In the genomic region with DNA sequence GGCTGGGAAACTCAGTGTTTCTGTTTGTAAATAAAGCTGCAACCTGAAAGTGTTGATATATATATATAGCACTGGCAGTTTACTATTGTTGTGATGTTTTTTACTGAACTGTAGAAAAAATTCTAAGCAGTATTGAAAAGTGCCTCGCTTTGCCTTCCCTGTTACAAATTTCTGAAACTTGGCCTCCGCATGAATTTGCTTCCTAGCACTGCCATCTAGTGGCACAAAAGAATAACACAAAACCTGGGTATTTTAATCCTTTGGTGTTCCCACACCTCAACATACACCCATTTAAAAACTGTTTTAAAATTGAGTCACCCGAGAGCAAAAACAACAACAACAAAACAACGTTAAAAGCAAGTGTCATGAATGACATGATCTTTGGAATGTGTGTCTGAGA, we compare ENCODE assay signal across 9 mouse cellular contexts. TPM values are rescaled to one million over a fixed set of nuclear protein-coding genes. Genes with fewer than 3 reads are reported as not detected.
DNase-seq lines count a peak whose midpoint lies in the region; ATAC-seq and TF ChIP-seq lines count a peak whose summit lies in the region.
"Had no signal": no experiment of that assay in that cellular context is flagged by ENCODE, and none has a peak within 500 bp of the region (broad histone marks: within the 10 kb centered on the region; RNA-seq: fewer than 3 reads in every experiment).

No protein-coding gene starts in this region.

- no peak overlapping the region for H3K27ac ChIP-seq in heart, embryonic 12.5 days (ENCODE audit: poor library complexity, severe bottlenecking)
- H3K27ac ChIP-seq in midbrain, postnatal 0 days (ENCODE audit: low read depth, low read length) = no peak overlapping the region
- no peak overlapping the region for H3K27ac ChIP-seq in midbrain, embryonic 16.5 days (ENCODE audit: low read length)
- H3K27ac ChIP-seq: neural tube, embryonic 12.5 days had no signal

- no peaks in the 10 kb centered on the region for H3K9me3 ChIP-seq in heart, embryonic 12.5 days (replicated peaks)
- no peaks in the 10 kb centered on the region for H3K9me3 ChIP-seq in midbrain, postnatal 0 days (ENCODE audit: low read length)
- H3K9me3 ChIP-seq in midbrain, embryonic 16.5 days (replicated peaks; ENCODE audit: control insufficient read depth, low read length, poor library complexity, severe bottlenecking) = no peaks in the 10 kb centered on the region
- H3K9me3 ChIP-seq: neural tube, embryonic 12.5 days had no signal

- peak; percentile 88 for TF ChIP-seq CTCF in midbrain, postnatal 0 days (IDR thresholded peaks at IDR 0.05)

- peaks cover 64% of the 10 kb centered on the region for H3K27me3 ChIP-seq in heart, embryonic 12.5 days (replicated peaks)
- no peaks in the 10 kb centered on the region for H3K27me3 ChIP-seq in midbrain, postnatal 0 days (ENCODE audit: insufficient read depth, low read length)
- H3K27me3 ChIP-seq in midbrain, embryonic 16.5 days (ENCODE audit: control insufficient read depth, insufficient read depth, low read depth, low read length) = no peaks in the 10 kb centered on the region
- H3K27me3 ChIP-seq: neural tube, embryonic 12.5 days had no signal

- ATAC-seq in heart, embryonic 12.5 days (ENCODE audit: insufficient number of reproducible peaks, low FRiP score) = no peak
- ATAC-seq in midbrain, postnatal 0 days (ENCODE audit: low FRiP score) = no peak
- ATAC-seq in midbrain, embryonic 16.5 days = no peak
- ATAC-seq in monocyte, adult 5-6 weeks (replicated peaks; ENCODE audit: insufficient number of reproducible peaks, low FRiP score, low TSS enrichment, poor library complexity, severe bottlenecking) = no peak

- 5% methylated on average over 4 of the region's 4 CpGs for WGBS in heart, embryonic 12.5 days
- 5% methylated on average over 4 of the region's 4 CpGs for WGBS in midbrain, postnatal 0 days
- WGBS in midbrain, embryonic 16.5 days = 3% methylated on average over 4 of the region's 4 CpGs

- H3K4me3 ChIP-seq in heart, embryonic 12.5 days = no peak overlapping the region
- no peak overlapping the region for H3K4me3 ChIP-seq in midbrain, postnatal 0 days (ENCODE audit: low read depth, low read length)
- no peak overlapping the region for H3K4me3 ChIP-seq in midbrain, embryonic 16.5 days (ENCODE audit: low read depth, low read length)
- H3K4me3 ChIP-seq: neural tube, embryonic 12.5 days had no signal

- peak; percentile 37 to 61 for DNase-seq in heart, adult 18-20 months
- DNase-seq in midbrain, postnatal 0 days (ENCODE audit: low spot score) = peak; percentile 74
- peak; percentile 42 for DNase-seq in brain, embryonic 18.5 days (ENCODE audit: low read depth, low spot score)
- DNase-seq in induced T-regulatory cell, adult 2 months (ENCODE audit: low read depth) = peak; percentile 46
- DNase-seq in right cerebral cortex, postnatal 4 days = no peak

- H3K4me1 ChIP-seq in heart, embryonic 12.5 days (replicated peaks) = no peaks in the 10 kb centered on the region
- no peaks in the 10 kb centered on the region for H3K4me1 ChIP-seq in midbrain, postnatal 0 days (ENCODE audit: insufficient read depth, low read length)
- H3K4me1 ChIP-seq in midbrain, embryonic 16.5 days (ENCODE audit: control insufficient read depth, insufficient read depth, low read length) = no peaks in the 10 kb centered on the region
- H3K4me1 ChIP-seq: neural tube, embryonic 12.5 days had no signal

- H3K4me2 ChIP-seq in heart, embryonic 12.5 days = no peak overlapping the region
- H3K4me2 ChIP-seq in midbrain, postnatal 0 days (ENCODE audit: low read depth, low read length, poor library complexity, severe bottlenecking) = no peak overlapping the region
- H3K4me2 ChIP-seq in midbrain, embryonic 16.5 days (ENCODE audit: low read length) = no peak overlapping the region
- H3K4me2 ChIP-seq: neural tube, embryonic 12.5 days had no signal

- no peak overlapping the region for H3K9ac ChIP-seq in heart, embryonic 12.5 days
- no peak overlapping the region for H3K9ac ChIP-seq in midbrain, postnatal 0 days (replicated peaks; ENCODE audit: low read length, poor library complexity, severe bottlenecking)
- no peak overlapping the region for H3K9ac ChIP-seq in midbrain, embryonic 16.5 days (ENCODE audit: low read depth, low read length)
- H3K9ac ChIP-seq: neural tube, embryonic 12.5 days had no signal

- H3K36me3 ChIP-seq in heart, embryonic 12.5 days = no peaks in the 10 kb centered on the region
- peaks cover 13% of the 10 kb centered on the region for H3K36me3 ChIP-seq in midbrain, postnatal 0 days (ENCODE audit: insufficient read depth, low read length)
- no peaks in the 10 kb centered on the region for H3K36me3 ChIP-seq in midbrain, embryonic 16.5 days (ENCODE audit: control insufficient read depth, insufficient read depth, low read length)
- H3K36me3 ChIP-seq: neural tube, embryonic 12.5 days had no signal

RNA-seq across cellular contexts. Expression of a gene that starts 51.5 kb away (rescaled TPM):
- total RNA-seq in heart, adult 18-20 months (2021) = under 1 TPM in 1 of 2 experiments, not detected in 1; 0.18 TPM
- 0.47 and 0.82 TPM in 2 replicates for polyA plus RNA-seq in heart, embryonic 12.5 days (2016; fragmentation: Nextera tagmentation; extraction: Ambion mirVana)
- total RNA-seq in midbrain, postnatal 0 days (2014; rRNA removed) = 2.2 and 2.3 TPM in 2 replicates
- 3.6 and 4.1 TPM in 2 replicates for polyA plus RNA-seq in midbrain, postnatal 0 days (2015; fragmentation: Nextera tagmentation; extraction: Ambion mirVana)
- polyA plus RNA-seq in midbrain, embryonic 16.5 days (2015; fragmentation: Nextera tagmentation; extraction: Ambion mirVana) = 3.0 and 3.6 TPM in 2 replicates
- total RNA-seq in monocyte, adult 5-6 weeks (2017) = 3.6 to 8.1 TPM (median 6.1 TPM) in 3 replicates
